Mouse (Mus musculus) right cerebral cortex, postnatal 14 days (tissue): ENCODE measurements at regions not wholly inside any gene's neighbourhood (a gene's known extent, or its start where the extent isn't known, plus 50 kb on each side); places are given as distances from the start of the nearest gene placed in this dataset.

Source experiments
- DNase-seq: peaks from one replicate; pipeline ENCODE4 v3.0.0; 2022

DNA sequence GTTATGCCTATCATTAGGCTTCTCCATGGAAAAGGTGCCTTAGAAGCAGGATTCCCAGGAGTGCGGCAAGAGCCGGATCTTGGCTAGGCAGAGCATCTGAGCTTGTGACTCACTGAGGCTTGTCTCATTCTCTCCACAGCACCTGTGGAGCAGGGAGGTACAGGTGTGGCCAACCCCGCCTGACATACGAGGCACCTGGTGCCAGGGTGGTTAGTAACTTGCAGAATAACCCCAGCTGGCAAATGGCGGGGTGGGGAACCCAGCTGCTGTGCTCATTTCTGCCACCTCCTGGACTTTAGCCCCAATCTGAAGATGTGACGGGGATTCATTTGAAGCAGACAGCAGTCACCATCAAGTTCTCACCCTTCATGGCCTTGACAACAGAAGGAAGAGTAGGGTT is 96.2 kb downstream of the Pdgfra start:
- DNase-seq, result no peak

DNA sequence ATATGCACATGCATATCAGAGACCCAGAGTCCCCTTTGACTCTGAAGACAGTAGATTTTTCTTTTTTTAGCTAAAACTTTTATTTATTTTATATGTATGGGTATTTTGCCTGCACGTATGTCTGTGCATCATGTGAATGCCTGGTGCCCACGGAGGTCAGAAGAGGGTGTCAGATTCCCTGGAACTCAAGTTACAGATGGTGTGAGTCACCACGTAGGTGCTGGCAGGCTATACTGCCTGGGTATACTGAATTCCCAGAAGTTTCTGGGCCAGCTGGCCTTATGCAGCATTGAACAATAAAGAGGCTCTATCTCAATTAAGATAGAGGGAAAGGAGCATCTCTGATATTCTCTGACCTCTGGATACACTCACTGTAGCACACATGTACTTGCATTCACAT is 97.6 kb downstream of the Pdgfra start:
- no peak for DNase-seq

DNA sequence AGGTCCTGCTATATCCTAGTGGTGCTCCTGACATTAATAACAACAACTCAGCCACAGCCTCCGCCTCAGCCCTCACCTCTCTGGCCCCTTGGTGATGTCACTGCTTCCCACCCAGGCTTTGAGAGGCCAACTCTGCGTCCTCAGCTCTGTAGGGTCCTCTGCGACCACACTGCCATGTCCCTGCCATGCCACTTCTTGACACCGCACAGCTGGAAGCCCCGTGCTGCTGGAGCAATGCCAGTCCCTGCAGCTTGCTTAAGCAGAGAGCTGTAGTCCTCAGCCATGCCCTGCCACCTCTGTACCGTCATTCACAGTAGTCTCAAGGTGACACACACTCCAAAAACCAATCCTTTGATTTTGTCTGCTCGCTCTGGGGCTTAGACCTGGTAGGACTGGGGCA is 101.3 kb downstream of the Pdgfra start:
- DNase-seq, result no peak

DNA sequence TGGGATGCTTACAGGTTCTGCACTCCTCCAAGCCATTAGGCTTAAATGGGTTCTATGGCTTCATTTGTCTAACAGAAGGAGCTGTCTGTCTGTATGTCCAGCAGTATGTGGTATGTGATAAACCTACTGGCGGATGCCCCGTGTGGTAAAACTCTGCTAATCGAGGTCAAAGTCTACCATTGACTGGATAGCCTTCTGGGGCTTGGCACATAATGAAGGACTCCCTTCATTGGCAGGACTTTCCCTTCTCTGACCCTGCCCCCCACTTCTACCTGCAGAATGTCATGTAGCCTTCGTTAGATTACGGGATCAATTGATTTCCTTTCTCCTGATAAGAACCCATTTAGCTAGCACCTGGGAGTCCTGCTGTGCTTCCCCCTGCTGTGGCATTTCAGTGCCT is 101.7 kb downstream of the Pdgfra start:
- no peak for DNase-seq

DNA sequence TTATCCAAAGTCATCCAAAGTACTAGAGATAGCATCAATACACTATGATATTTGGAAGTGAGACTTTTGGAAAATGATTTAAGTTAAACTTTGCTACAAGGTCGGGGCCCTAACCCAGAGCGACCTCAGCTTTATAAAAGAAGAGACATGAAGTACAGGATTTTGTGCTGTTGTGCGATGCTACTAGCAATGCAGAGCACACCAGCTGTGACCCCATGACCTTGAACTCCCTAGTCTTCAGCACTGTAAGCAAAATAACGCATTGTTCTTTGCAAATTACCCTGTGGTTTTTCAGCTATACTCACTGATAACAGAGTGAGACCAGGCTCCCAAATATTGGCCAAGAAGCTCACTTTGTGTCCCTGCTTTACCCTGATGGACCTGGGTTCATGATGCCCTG is 104.1 kb downstream of the Pdgfra start:
- no peak for DNase-seq

DNA sequence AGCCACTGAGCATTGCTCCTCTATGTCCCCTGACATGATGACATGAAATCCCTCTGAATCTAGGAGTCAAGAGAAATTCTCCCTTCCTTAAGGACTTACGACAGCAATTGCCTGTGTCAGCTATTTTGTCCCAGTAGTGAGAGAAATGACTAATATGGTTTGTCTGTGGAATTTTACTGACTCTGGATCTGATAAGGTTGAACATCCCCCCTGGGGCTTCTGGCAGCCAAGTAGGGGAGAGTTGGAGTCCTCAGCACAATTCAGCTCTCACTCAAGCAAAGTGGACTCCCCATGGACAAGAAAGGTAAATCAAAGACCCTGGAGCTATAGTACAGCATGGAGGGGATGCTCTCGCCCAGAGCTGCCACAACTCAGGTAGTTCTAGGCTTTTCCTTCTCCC is 105.0 kb downstream of the Pdgfra start:
- no peak for DNase-seq

DNA sequence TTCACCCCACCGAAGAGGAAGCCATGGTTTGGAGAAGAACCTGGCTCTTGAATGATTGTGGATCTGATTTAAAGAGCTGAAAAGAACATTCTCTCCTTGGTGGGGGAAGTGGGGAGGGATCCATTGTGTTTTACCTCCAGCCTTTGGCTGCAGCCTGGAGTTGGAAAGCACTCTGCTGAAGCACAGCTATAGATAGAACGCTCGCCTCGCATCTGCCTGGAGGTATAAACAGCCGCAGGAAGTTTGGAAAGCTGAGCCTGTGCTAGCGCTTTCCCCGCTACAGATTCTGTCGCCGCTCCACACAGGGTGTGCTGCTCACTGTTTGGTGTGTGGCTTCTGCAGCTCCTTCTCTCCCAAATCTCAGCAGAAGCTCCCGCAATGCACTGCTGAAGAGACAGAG is 108.2 kb downstream of the Pdgfra start:
- DNase-seq, result peak; percentile 41

DNA sequence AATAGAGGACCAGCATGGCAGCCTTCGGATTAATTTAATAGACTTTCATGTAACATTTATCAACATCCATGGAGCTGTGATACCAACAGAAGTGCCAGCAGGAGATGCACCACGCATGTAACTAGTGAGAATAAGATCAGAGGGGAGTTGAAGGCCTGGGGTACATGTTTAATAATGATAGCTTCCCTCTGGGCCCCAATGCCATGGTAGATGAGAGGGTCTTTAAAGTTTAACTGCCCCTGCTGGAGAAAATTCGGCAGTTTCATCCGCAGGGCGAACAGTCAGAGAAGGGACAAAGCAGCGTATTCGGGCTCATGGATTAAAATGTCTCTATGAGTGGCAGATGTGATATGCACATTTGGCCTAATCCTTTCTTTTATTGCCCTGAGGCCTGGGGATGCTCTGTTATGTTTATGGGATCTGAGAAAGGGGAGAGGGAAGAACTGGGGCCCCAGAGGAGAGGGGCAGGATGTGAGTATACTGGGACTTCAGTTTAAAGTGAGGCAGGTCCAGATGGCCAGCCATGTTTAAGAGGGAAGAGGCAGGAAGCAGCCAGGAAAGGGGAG is 114.1 kb downstream of the Pdgfra start:
- no peak for DNase-seq

DNA sequence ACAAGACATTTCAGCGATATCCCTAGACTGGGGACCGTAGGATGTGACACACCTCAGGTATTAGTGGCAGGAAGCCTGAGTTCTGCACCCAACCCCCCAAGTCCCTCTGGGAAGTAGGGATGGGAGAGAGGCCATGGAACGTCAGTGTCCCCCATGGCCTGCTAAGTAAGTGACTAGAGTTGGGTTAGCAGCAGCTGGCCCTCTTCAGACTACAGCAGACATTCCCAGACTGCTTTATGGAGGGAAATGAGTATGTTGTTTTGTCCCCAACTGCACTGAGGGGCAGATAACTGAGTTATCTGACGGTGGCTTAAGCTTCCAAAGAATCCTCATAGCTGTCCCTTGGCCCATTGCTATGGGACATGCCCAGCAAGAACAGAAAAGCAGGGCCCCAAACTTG is 114.8 kb downstream of the Pdgfra start:
- DNase-seq, result no peak

DNA sequence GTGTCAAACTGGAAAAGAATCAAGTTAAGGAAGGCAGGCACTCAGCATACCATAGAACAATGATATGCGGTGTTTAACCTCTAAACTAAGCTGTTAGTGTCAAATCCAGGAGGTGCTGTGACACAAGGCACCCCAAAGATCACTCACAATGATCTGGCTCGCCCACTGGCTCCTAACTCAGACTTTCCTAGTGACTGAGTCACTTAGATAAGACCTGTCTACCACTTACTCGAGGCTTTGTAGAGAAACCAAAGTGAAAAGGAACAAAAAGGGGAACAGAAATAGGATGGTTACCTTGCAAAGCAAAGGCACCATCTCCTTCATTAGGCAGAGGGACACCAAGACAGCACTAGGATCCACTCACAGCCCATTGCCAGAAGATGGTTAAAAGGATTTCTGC is 115.7 kb downstream of the Pdgfra start:
- DNase-seq, result no peak

DNA sequence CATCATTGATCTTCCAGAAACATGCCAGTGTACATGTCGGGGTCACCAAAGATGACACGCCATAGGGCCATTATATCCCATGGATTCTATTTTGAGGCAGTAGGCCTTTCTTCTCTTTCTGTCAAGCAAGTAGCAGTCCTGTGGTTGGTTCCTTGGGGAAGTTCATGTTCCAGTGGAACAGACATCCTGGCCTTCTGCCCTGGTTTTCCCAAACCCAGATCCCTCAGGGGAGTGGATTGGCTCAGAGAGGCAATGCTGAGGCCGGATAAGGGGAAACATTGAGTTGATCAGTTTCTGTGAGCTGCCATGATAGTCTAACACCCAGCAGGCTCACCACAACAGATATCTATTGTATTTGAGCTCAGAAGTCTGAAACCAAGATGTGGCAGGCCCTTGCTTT is 125.9 kb downstream of the Pdgfra start:
- no peak for DNase-seq

DNA sequence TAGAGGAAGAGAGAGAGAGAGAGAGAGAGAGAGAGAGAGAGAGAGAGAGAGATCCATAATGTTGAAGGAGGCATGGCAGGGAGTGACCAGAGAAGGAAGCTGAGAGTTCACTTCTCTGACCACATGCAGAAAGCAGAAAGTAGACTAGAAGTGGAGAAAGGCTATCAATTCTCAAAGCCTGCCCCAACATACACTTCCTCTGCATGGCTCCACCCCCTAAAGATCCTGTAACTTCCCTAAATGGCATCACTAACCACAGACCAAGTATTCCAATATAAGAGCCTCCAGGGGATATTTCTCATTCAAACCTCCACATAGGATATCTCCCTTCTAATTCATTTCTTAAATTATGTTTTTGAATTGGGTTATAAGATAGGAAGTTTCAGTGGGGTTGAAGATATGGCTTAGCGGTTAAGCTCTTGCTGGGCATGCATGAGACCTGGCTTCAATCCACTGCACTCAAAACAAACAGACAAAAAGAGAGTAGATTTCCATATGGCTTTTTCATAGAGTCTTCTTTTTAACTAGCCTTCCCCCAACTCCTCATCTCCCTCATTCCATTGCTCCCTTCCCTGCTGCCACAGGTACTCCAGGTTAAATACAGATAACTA is 127.6 kb downstream of the Pdgfra start:
- DNase-seq, result no peak

DNA sequence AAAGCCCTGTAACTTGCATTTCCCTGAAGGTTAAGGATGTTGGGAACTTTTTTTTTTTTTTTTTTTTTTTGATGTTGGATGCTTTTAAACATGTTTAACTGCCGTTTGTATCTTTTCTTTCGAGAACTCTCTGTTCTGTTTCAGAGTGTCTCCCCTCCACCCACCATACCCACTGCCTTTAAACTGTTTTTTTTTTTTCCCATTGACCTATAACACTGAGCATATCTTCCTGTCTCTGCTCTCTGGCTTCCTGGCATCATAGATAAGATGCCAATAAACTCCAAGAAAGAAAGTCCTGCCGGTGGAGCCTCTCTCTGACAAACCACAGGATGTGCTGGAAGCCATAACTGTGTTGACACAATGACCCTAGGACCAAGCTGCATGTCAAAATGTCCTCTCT is 128.6 kb downstream of the Pdgfra start:
- no peak for DNase-seq

DNA sequence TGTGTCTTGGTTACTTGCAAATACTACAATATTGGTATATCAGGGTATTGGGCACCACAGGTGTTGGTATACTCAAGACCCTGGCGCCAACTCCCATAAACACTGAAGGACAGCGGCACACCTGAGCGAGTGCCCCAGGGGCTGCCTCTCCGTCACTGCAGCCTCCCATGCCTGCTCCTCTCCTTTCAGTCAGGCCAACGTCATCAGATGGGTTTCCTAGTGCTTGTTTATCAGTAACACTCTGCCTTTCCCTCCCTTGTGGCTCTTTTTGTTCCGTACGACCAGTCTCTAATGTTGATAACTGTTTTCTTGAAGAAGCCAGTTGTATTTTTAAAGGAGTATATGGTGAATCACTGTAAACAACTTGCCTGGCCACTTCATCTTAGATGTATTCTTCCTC is 129.4 kb downstream of the Pdgfra start:
- DNase-seq, result no peak

DNA sequence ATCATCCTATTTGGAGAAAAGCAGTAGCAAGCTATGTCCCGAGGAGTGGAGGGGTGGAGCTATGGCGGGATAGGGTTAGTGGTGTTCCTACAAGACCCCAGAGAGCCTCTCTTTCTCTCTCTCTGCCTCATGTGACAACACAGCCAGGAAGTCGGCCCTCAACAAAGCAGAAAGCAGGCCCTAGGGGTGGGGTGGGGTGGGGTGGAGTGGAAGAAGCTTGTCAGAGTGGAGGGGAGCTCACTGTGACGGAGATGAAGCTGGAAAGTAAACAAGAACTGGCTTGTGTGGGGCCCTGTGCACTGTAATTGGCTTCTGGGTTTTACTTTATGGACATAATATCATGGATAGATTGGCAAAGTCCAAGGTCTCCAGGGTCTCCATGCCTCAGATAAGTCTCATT is 130.5 kb downstream of the Pdgfra start:
- no peak for DNase-seq

DNA sequence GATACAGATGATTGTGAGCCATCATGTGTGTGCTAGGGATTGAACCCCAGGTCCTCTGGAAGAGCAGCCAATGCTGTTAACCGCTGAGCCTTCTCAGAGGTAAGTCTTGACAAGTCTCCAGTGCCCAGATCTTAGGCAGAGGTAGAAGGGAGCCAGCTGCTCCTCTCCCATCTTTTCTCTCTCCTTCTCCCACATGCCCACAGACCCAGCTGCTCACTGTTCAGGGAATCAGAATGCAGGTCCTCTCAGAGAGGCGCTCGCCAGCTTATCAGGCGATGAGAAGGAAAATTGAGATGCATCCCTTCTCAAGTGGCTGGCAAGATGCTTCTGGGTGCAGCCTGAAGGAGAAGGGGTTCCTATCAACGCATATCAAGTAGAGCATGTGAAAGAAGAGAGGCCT is 131.7 kb downstream of the Pdgfra start:
- DNase-seq, result peak; percentile 11

DNA sequence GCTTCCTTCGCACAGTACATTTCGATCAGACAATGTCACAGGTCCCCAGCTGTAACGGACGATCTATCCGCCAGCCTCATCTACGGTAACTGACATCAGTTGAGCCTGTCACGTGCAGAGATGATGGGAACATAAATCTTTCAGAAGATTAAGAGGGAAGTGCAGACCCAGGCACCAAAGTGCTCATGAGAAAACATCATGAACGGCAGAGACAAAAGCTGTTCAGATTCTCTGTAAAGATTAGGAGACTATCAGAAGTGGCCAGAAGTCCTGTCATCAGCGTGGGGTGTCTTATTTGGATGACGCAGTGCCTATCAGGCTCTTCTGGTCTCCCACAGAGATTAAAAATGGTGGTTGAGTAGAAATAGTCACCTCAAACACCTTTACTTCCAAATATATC is 133.9 kb downstream of the Pdgfra start:
- DNase-seq, result no peak

DNA sequence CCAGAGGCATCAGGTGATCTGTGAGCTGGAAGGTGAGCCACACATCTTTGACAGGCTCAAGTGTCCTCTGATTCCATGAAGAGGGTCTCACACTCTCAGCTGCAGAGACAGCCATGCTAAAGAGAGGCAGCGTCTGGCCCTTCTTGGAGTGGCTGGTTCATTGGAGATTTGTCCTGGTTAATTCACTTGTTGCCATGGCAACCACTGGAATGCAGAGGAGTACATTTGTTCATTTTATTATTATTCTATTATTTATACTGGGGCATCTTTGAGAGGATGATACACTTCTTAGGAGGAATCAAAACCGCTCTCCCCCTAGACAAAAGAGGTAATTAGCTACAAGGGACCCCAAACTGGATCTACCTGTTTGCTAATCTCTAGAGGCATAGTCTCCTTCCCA is 143.6 kb downstream of the Pdgfra start:
- no peak for DNase-seq

DNA sequence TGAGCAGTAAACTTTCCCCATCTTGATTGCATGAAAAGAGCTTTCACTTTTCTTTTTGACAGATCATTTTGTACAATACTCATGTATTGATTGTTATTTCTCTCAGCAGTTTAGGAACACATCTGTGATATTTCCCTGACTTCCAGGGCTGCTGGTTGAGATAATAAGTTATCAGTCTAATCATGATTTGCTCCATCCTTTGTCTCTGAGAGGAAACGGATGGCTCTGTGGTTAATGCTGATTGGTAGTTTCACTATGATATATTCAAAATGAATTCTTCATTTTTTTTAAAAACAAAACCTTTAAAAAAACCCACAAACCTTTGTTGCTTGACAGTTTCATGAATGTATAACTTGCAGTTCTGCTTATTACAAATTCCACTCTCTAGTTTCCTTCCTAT is 160.8 kb downstream of the Pdgfra start:
- no peak for DNase-seq

DNA sequence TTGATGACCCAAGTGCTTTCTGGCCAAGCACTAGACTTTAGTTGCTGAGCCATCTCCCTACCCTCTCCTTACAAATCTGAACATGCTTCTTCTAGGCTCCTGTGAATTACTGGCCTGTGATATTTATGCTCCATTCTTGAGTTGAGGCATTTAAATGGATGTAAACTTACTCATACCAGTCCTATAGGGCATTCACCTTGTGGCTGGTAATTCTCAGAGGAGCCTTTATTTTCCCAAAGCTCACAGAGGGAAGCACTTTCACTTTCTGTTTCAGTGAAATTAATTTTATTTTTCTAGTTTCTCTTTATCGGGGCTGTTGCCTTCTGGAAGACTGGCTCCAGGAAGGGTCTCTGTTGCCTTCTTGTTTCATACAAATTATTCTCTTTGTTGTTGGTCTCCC is 163.9 kb downstream of the Pdgfra start:
- DNase-seq, result no peak

DNA sequence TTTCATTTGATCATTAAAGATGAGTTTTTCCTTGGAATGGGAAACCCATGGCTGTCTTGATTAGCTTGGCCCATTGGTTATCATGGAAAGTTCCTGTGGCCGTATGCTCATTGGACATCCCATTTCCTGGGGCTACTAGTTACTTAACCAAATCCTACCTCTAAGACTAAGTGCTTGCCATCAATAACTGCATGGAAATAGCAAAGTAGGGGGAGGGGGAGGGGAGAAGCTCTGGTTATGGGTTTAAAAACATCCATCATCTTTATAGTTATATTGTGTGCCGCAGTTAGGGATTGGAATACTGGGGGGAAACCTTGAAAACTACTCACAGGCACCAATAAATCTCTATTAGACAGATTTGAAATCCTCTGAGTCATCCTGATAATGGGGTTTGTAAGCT is 168.4 kb downstream of the Pdgfra start:
- DNase-seq, result no peak

DNA sequence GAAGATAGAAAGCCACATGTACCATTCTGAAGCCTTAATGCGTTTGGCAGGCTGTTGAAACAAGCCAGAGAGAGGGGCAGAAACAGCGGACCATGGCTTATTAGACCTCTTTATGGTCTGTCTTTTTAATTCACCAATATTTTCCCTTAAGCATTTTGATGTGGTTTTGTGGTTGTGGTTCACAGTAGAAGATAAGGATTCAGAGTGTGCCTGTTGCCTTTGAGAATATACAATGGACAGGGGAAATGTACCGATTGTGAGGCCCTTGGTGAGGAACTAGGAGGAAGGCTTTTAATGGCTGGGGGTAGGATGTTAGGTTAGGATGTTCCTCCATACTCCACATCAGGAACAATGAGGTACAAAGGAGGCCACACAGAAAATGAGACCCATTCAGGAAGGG is 182.0 kb downstream of the Pdgfra start:
- no peak for DNase-seq

DNA sequence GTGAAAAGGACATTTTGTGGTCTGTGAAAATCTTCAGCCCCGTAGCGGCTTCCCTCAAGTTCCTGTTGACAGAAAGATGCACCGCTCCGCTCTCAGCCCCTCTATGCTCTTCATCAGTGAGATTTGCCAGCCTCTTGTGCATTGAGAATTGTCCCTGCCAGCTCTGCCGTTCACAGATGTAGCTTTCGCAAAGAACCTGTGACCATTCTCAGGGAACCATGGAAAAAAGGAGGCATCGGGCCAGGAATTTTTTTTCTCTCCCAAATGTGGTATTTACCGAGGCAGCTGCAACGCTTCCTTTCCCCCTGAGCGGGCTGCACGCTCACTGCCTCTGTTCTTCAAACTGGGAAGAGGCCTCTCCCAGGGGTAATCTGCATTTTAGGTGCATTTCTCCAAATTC is 184.4 kb downstream of the Pdgfra start:
- peak; percentile 9 for DNase-seq

DNA sequence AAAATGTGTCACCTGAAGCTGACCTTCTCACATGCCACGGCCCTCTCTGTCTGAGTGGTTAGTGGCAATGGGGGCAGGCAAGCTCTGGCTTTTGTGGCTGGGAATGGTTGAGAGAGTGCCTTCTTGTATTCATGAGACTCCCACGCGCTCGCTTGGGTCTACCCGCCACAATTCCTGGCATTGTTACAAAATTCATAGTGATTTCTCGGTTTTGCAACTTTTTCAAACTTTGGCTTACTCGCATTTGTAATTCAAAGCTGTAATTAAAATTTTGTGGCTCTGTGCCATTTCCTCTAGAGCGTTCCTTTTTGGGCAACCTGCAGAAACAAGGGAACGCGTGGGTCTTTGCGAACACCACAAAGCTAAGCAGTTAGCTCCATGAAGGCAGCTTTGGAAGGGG is 186.3 kb downstream of the Pdgfra start:
- DNase-seq, result peak; percentile 26

DNA sequence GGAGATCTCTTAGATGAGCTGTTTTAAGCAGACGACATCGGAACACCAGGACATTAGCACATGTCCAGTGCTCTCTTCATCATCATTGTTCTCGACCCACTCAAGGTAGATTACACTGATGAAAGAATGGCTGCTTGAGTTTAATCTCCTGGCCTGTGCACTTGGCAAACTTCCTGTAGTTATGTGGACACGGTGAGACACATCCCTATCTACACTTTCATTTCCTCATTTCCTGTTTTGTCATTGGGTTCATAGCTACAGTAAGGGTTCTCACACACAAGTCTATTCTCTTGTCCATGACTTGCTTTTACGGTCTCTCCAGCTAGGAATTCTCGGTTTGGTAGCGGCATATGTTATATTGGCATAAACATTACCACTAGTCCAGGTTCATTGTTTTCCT is 190.5 kb downstream of the Pdgfra start:
- DNase-seq, result no peak
